Mouse (Mus musculus) liver, postnatal 0 days (tissue): Measurements from ENCODE around the gene Sox13. TPM values are rescaled to one million over a fixed set of nuclear protein-coding genes. Genes with fewer than 3 reads are reported as not detected.
A peak's percentile ranks its signal among the peaks of the same experiment; 100 is the strongest.

Source experiments
- ATAC-seq: fragments of 200-750 bp; cut with Nextera tagmentation; 2 replicates; pipeline ENCODE4 v1.8.0; 2017; ENCODE audit warnings: mild to moderate bottlenecking, moderate library complexity
- DNase-seq: peaks from one replicate; pipeline ENCODE4 v3.0.0-alpha.2; 2016
- H3K27ac ChIP-seq: fragments of 300-500 bp; sonication (generic); 2 replicates; pipeline ENCODE4 v1.5.1; 2014; ENCODE audit warnings: antibody characterized with exemption, moderate library complexity, mild to moderate bottlenecking, low read depth
- H3K27me3 ChIP-seq: fragments of 300-500 bp; sonication (generic); 2 replicates; pipeline ENCODE4 v1.6.1; 2014; ENCODE audit warnings: low read length, control low read depth, mixed read lengths; ENCODE audit not compliant: insufficient read depth
- H3K36me3 ChIP-seq: fragments of 300-500 bp; sonication (generic); replicated peaks from 2 replicates; pipeline ENCODE4 v1.6.1; 2014; ENCODE audit warnings: mild to moderate bottlenecking, control low read depth, low read length, moderate library complexity, mixed read lengths; ENCODE audit not compliant: insufficient read depth
- H3K4me1 ChIP-seq: fragments of 300-500 bp; sonication (generic); 2 replicates; pipeline ENCODE4 v1.6.1; 2014; ENCODE audit warnings: antibody characterized with exemption, mild to moderate bottlenecking, control low read depth; ENCODE audit not compliant: insufficient read depth
- H3K4me2 ChIP-seq: fragments of 300-500 bp; sonication (generic); 2 replicates; pipeline ENCODE4 v1.6.1; 2014; ENCODE audit warnings: low read depth, mild to moderate bottlenecking, low read length, moderate library complexity, mixed read lengths
- H3K4me3 ChIP-seq: fragments of 300-500 bp; sonication (generic); 2 replicates; pipeline ENCODE4 v1.5.1; 2014; ENCODE audit warnings: low read depth, low read length
- H3K9ac ChIP-seq: fragments of 300-500 bp; sonication (generic); replicated peaks from 2 replicates; pipeline ENCODE4 v1.6.1; 2014; ENCODE audit warnings: mild to moderate bottlenecking, moderate library complexity
- H3K9me3 ChIP-seq: fragments of 300-500 bp; sonication (generic); 2 replicates; pipeline ENCODE4 v1.6.1; 2016; ENCODE audit warnings: mild to moderate bottlenecking, control low read depth, low read length, mixed read lengths
- CTCF ChIP-seq: sonication (generic); IDR thresholded peaks from 2 replicates; pipeline ENCODE4 v1.5.1; 2016; ENCODE audit warnings: antibody characterized with exemption, low read depth
- EP300 ChIP-seq: IDR thresholded peaks from 2 replicates; pipeline ENCODE4 v1.6.1; 2016; ENCODE audit warnings: antibody characterized with exemption, low read depth, mild to moderate bottlenecking
- WGBS: fragments of 180-500 bp; shearing (Covaris S2); extraction: QIAGEN DNeasy Blood & Tissue Kit; methylation state at CpG from one replicate; pipeline ENCODE4 v1.1.7; 2014; ENCODE audit not compliant: insufficient replicate concordance; 5-methylcytosine and 5-hydroxymethylcytosine counted together
- polyA plus RNA-seq: library from polyadenylated mRNA; unstranded; fragments of >200 nt; fragmentation: Nextera tagmentation; extraction: Ambion mirVana; gene quantifications from 2 replicates; pipeline ENCODE4 v1.2.1, GENCODE M21; 2015

Gene Sox13
- polyA plus RNA-seq, 1 experiment from 2014 or later = 1.3 TPM

- H3K9me3 ChIP-seq = no peaks in the 10 kb centered on the region
- no peak overlapping the region for H3K27ac ChIP-seq
- no peak overlapping the region for H3K9ac ChIP-seq
- no peak overlapping the region for H3K4me2 ChIP-seq
- 68% methylated on average over 8 of the region's 8 CpGs for WGBS
- no peaks in the 10 kb centered on the region for H3K4me1 ChIP-seq
- no peaks in the 10 kb centered on the region for H3K36me3 ChIP-seq
- ATAC-seq (no peak), DNase-seq (no peak)
- TF ChIP-seq EP300 (no peak), CTCF (no peak)
- no peaks in the 10 kb centered on the region for H3K27me3 ChIP-seq
- no peak overlapping the region for H3K4me3 ChIP-seq
Observed at GRCm38 (mm10) chr1:133467905-133468304, 43.7 kb upstream of the Sox13 start.

GRCm38 (mm10) chr1:133463138-133463537, 39.0 kb upstream of the Sox13 start:
- no peak for ATAC-seq
- H3K27me3 ChIP-seq = no peaks in the 10 kb centered on the region
- no peak overlapping the region for H3K4me3 ChIP-seq

GRCm38 (mm10) chr1:133460996-133461395, 36.8 kb upstream of the Sox13 start:
- no peaks in the 10 kb centered on the region for H3K4me1 ChIP-seq
- H3K4me3 ChIP-seq = no peak overlapping the region
- no peaks in the 10 kb centered on the region for H3K9me3 ChIP-seq
- DNase-seq (no peak), ATAC-seq (no peak)
- no peak overlapping the region for H3K27ac ChIP-seq
- no peak overlapping the region for H3K4me2 ChIP-seq
- no peaks in the 10 kb centered on the region for H3K36me3 ChIP-seq
- H3K27me3 ChIP-seq = no peaks in the 10 kb centered on the region
- TF ChIP-seq EP300 (no peak), CTCF (no peak)
- no peak overlapping the region for H3K9ac ChIP-seq

More at GRCm38 (mm10) chr1:133463138-133463537, 39.0 kb upstream of the Sox13 start:
- no peaks in the 10 kb centered on the region for H3K4me1 ChIP-seq
- no peak overlapping the region for H3K4me2 ChIP-seq
- DNase-seq = no peak
- no peaks in the 10 kb centered on the region for H3K36me3 ChIP-seq
- H3K9ac ChIP-seq = no peak overlapping the region
- WGBS = 65% methylated on average over 5 of the region's 5 CpGs
- no peak for TF ChIP-seq EP300
- no peak for TF ChIP-seq CTCF
- no peaks in the 10 kb centered on the region for H3K9me3 ChIP-seq
- no peak overlapping the region for H3K27ac ChIP-seq

GRCm38 (mm10) chr1:133456097-133456496, 31.9 kb upstream of the Sox13 start:
- no peak for TF ChIP-seq CTCF
- no peak for TF ChIP-seq EP300

GRCm38 (mm10) chr1:133452564-133453165, 28.5 kb upstream of the Sox13 start:
- Histone ChIP-seq H3K9ac (peak overlapping the region; percentile 13; the same call in 1 of the 2 replicates), H3K27ac (peak overlapping the region; percentile 20), H3K27me3 (no peaks in the 10 kb centered on the region), H3K4me1 (peaks cover 24% of the 10 kb centered on the region), H3K36me3 (no peaks in the 10 kb centered on the region), H3K9me3 (no peaks in the 10 kb centered on the region), H3K4me3 (no peak overlapping the region), H3K4me2 (peak overlapping the region; percentile 31; the same call in 1 of the 2 replicates)
- 52% methylated on average over 10 of the region's 10 CpGs for WGBS
- ATAC-seq (peak; percentile 85), DNase-seq (peak; percentile 35)
- no peak for TF ChIP-seq EP300
- no peak for TF ChIP-seq CTCF

More at GRCm38 (mm10) chr1:133456097-133456496, 31.9 kb upstream of the Sox13 start:
- Histone ChIP-seq H3K4me2 (no peak overlapping the region), H3K36me3 (no peaks in the 10 kb centered on the region), H3K9me3 (no peaks in the 10 kb centered on the region), H3K9ac (no peak overlapping the region), H3K27me3 (no peaks in the 10 kb centered on the region), H3K4me3 (no peak overlapping the region), H3K27ac (no peak overlapping the region), H3K4me1 (peaks cover 16% of the 10 kb centered on the region)
- ATAC-seq (peak; percentile 75), DNase-seq (no peak)
- WGBS = 49% methylated on average over 2 of the region's 2 CpGs

- Histone ChIP-seq H3K27ac (peak overlapping the region; percentile 20), H3K9me3 (no peaks in the 10 kb centered on the region), H3K4me1 (peaks cover 24% of the 10 kb centered on the region), H3K27me3 (no peaks in the 10 kb centered on the region), H3K4me2 (peak overlapping the region; percentile 31; the same call in 1 of the 2 replicates), H3K4me3 (no peak overlapping the region), H3K9ac (peak overlapping the region; percentile 13; the same call in 1 of the 2 replicates), H3K36me3 (no peaks in the 10 kb centered on the region)
- DNase-seq (no peak), ATAC-seq (peak; percentile 20)
- TF ChIP-seq CTCF (no peak), EP300 (no peak)
- WGBS = 57% methylated on average over 13 of the region's 13 CpGs
Observed at GRCm38 (mm10) chr1:133451869-133452563, 27.8 kb upstream of the Sox13 start.
